Mouse (Mus musculus): ENCODE data around the gene Col1a1. TPM values are rescaled to one million over a fixed set of nuclear protein-coding genes. Genes with fewer than 3 reads are reported as not detected.
A peak's percentile ranks its signal among the peaks of the same experiment; 100 is the strongest.

Gene Col1a1
- total RNA-seq, 4 experiments from 2014 or later, result 6.6 to 7.8 (median 7.3) TPM

DNA sequence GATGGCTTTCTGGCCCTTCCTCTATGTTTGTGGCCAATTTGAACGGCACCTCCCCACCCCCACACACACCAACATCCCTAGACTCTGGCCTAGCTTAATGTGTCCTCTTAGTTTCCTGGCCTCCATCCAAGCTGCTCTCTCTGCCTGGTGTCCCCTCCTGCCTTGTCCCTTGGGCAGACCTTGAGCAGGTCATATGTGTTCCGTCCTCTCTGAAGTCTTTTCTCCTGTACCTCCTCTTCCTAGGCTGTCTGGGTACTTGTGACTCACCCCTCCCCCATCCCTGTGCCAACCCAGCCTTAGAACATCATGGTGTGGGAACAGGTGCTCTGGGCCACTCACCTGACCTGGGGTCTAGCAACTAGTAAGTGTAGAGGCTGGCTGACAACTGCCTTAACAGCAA lies 38.9 kb downstream of the Col1a1 start:
- DNase-seq (ENCODE audit: low spot score in 2 of 2), result no peak

DNA sequence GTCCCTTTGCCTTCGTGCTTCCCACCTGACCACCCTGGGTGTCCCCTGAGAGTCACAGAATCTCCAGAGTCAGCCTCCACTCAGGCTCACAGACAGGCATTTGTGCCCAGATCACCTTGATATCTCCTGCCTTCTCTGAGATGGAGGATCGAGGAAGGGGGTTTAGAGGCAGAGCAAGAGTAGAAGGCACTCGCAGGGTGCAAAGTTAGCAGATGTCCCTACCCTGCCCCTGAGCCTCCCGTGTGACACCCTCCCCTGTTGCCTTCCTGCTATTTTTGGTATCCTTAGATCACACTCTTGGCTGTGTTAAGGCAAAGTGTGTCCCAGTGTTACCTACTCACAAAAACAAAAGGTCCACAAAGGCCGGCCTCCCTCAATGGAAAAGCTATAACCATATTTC lies 40.2 kb downstream of the Col1a1 start, which contains the start of gene Sgca:
Sgca (minus strand) TSS at position 129 of the 400 bp plus-strand sequence.
- no peak for DNase-seq (ENCODE audit: low spot score in 2 of 2)

DNA sequence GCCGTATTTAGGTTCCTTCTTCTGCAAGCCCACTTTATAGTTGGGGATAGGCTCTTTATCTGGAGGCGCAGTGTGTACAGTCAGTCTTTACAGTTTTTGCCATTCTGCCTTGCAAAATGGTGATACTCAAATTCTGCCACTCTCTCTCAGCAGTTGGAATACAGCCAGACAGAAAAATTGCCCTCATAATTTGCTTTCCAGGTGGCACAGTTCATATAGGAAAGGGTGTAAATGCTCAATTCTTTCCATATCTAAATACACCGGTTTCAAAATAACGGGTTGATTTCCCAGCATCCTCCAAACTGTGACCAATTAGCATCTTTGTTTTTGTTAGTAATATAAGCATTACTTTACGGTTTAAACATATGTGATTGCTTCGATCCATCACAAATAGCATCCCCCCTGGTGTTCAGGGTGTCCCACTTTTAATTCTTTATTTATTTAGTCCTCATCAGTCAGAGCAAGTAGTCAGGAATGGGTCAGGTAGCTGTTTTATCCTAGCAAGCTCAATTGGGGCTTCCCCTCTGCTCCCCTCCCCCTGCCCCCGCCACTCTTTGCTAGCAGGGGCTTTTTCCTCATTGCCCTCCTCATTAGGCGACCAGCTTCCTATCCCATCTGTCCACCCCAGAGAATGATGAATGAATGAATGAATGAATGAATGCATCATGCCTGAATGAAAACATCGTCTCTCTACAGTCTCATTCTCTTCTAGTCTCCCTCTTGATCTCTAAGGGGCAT lies 42.3 kb downstream of the Col1a1 start:
- no peak for DNase-seq (ENCODE audit: low spot score in 2 of 2)

DNA sequence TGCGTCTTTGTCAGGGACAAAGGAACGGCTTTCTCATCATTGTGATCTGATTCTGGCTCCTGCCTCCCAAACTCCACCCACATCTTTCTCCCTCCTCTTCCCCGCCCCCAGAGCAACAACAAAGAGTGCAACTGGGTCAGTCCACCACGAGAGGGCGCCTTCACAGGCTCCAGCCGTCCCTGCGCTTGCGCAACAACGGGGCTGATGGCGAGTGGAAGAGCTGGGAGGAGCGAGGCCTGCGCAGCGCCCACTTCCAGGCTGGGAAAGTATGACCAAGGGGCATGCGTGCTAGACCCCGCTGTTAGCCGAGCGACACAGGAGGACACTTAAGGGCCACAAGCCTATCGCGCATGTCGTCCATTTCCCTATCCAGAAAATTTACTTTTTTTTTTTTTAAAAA lies 42.9 kb downstream of the Col1a1 start:
- DNase-seq (ENCODE audit: low spot score in 2 of 2), result peak; percentile 97

DNA sequence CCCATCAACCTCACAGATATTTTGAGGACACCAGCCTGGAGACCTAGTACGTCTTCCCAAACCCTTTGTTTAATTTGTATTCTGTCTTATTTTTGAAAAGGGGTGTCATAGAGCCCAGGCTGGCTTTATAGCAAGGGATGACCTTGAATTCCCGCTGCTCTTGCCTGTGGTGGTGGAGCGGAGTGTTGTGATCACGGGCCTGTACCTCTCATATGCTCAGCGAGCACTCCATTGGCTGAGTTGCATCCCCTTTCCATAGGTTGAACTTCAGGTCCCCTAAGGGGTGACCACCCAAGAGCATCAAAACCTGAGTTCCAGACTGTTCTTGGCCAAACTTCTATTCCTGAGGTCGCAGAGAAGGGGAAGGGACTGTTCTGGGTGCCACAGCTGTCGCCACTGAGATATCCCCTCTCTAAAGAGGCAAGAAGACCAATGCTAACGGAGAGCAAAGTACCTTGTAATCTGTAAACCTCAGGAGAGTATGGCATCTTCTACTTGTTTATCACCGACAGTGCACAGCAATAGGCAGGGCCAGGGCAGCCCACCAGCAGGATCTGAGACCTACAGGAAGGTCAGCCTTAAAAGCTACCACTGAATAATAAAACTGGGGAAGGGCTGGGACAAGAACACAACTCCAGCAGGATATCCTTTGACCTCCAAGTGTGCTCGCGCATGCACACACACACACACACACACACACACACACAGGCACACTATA lies 43.6 kb downstream of the Col1a1 start:
- DNase-seq (ENCODE audit: low spot score in 2 of 2), result no peak

DNA sequence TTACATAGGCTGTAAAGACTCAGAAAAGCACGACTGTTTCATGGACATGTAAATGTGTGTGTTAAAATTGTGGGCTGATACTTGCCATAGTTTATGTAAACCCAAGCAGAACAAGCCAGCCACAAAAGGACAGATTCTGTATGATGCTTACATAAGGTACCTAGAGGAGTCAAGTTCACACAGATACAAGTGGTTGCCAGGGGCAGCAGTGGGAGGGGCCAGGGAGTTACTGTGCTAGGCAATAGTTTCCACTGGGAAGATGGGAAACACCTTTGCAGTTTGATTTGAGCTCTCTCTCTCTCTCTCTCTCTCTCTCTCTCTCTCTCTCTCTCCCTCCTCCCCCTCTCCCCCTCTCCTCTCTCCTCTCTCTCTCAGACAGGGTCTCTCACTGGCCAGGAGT lies 49.1 kb downstream of the Col1a1 start:
- no peak for DNase-seq (ENCODE audit: low spot score in 2 of 2)

DNA sequence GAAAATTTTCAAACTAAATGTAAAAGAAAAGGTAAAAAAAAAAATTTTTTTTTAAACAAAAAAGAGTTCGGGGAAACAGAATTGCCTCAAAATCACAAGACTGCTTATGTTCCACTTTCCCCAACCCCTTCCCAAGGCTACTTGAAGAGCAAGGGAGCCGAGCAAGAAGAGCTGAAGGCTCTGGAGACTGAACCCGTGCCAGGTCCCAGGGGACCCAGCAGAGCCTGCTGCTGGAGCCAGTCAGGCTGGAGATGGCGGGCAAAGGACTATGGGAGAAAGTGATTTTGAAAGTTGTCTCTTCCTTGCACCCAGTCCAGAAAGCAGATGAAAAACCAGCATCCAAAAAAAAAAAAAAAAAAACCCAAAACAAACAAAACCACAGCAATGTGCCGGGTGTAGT lies 49.8 kb downstream of the Col1a1 start:
- no peak for DNase-seq (ENCODE audit: low spot score in 2 of 2)

DNA sequence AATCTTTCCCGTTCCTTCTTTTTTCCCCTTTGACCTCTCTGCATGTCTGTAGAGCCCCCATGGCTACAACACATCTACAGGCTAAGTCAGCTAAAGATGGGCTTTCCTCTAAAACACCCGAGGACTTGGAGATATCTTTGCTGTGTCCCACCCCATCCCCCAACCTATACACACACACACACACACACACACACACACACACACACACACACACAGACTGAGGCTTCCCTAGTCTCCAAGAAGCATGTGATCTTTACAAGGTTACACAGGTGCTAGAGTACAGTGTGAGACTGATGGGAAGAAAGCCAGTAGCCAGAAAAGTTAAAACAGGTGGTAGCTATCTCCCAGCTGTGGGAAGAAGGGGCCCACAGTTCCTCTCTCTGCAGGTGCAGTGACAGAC lies 50.4 kb downstream of the Col1a1 start:
- DNase-seq (ENCODE audit: low spot score in 2 of 2), result no peak

DNA sequence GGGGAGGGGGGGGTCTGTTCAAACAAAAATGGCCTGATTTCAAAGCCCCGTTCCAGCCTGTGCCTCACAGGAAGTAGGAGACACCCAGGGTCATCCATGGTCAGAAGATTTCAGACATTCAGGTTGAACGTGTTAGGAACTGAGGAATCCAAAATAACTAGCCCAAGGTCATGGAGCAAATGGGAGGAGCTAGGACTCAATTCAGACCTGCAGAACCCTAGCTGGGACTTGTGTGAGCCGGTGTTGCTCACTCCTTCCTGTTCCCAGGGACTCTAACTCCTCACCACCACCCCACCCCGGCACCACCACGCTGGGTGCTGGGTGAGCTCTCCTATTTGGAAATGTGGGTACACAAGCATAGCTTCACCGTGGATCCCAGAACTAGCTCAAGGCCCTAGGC lies 51.3 kb downstream of the Col1a1 start:
- DNase-seq (ENCODE audit: low spot score in 2 of 2), result no peak

DNA sequence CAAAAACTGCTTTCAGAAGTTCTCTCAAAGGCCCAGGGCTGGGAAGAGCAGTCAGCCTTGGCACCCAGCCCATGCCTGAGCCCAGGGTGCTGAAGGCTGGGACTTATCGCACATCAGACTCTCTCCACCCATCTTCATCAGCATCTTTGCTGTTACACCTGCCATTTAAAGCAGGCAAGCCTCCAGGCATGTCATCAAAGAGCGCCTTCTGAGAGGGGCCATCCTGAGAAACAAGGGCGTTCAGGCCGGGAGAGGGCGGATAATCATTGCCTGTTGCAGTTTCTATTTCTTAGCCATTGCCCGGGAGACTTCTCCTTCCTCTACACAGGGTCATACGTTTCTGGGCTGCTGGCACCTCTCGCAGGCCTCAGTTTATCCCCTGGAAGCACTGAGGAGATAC lies 51.8 kb downstream of the Col1a1 start:
- DNase-seq (ENCODE audit: low spot score in 2 of 2), result peak in 1 of 2 experiments; percentile 18

DNA sequence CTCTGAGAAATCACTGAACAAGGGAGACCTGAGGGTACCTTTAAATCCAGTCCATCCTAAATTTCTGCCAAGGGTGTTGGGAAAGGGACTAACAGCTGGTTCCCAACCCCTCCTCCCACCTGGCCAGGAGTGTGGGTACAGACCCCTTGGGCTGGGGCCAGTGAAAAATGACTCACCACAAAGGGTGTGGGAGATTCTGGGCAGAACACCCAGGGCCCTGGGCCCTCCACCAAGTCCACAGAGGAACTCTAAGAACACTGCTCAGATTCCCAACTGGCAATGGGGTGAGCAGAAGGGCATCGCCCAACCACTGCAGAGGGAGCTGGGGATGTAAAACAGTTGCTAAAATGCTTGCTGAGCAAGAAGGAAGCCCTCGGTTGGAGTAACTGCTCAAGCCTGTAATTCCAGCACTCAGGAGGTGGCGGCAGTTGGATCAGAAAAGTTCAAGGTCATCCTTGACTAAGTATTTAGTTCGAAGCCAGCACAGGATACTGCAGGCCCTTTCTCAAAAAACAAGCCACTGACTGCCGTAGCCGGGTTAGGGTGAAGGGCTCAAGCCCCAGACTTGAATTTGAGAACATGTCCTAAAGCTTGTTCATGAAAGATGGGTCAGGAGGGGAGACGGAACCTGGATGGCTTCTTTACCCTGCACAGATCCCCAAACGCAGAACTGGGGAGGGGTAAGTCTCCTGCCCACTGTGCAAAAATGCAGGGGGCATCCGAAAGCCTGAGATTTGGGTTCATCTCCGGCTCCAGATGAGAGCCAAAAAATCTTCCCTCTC lies 52.9 kb downstream of the Col1a1 start:
- peak in 1 of 2 experiments; percentile 50 for DNase-seq (ENCODE audit: low spot score in 2 of 2)

DNA sequence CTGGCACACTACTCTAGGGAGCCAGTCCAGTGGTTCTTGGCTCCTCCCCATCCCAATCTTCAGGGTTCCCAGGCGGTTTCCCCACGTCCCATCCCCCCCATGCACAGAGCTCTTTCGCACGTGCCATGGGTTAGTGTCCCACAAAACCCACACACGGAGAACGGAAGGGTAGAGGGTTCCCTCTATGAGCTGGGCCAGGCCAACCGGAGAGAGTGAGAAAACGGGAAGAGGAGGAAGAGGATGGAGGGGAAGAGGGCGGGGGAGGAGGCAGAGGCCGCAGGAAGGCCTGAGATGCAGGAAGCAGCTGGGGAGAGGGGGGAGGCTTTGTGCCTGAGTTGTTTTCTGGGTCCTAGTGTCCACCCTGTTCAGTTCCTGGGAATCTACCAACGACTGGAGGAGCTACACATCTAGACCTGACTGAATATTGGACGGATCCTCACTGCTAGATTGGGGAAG lies 53.6 kb downstream of the Col1a1 start:
- DNase-seq (ENCODE audit: low spot score in 2 of 2), result peak; percentile 81 to 84

DNA sequence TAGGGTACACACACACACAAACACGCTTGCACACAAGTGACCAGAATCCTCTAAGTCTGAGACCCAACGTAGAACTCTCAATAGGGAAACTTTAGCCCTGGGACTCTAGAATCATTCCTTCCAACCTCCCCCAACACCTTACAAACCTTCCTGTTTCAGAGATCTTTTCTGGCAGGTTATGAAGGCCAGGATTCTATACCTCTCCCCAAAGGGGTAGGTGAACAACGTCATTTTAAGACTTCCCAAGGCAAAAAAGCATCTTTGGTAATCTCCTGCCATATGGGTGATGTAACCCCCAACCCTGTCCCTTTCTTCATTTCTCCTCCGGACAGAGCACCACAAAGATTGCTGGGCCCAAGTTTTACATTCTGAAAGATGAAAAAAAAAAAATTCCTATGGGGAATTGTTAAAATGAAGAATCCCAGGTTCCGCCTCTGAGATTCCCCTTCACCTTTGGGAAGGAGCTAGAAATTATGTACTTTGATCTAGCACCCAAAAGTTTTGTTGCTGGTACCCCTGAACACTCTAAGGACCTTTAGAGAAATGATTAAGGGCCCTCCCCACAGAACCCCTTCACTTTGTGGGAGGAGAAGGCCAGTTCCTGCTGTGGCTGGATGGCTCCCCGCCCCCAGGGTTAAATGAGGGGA lies 54.2 kb downstream of the Col1a1 start:
- DNase-seq (ENCODE audit: low spot score in 2 of 2), result no peak

DNA sequence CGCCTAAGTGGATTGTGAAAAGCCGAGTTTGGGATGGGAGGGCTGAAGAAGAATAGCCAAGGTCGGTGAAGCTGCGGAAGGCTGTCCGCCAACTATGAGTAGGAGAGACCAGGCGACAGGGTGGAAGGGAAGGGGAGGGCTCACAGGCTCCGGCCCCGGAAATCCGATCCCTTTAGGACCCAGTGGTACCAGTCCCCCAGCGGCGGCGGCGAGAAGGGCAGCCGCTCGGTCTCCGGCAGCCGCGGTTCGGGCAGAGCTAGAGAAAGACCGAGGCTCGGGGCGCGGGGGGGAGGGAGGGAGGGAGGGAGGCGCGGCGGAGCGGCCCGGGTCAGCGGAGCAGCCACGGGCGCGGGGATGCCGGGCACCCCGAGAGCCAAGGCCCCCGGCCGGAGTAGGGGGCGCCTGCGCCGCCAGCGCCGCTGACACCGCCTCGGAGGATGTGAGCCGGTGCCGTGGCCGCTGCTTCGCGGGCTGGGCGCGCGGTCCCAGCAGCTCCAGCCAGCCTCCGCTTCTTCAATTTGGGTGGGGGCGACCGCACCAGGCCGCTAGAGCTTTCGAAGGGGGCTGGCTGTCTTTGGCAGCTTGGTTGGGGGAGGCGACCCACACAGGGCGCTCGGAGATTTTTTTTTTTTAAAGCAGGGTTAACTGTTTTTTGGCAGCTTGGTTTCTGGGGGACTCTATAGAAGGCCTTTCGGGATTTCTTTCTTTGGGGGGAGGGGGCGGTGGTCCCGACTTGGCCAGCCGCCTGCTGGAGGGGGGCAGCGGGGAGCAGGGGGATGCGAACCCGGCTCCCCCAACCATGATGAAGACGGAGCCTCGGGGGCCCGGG lies 54.9 kb downstream of the Col1a1 start, which contains the start of gene Ppp1r9b:
Ppp1r9b (plus strand) TSS at position 287 of the 829 bp plus-strand sequence.
- DNase-seq (ENCODE audit: low spot score in 2 of 2), result peak; percentile 86 to 88

DNA sequence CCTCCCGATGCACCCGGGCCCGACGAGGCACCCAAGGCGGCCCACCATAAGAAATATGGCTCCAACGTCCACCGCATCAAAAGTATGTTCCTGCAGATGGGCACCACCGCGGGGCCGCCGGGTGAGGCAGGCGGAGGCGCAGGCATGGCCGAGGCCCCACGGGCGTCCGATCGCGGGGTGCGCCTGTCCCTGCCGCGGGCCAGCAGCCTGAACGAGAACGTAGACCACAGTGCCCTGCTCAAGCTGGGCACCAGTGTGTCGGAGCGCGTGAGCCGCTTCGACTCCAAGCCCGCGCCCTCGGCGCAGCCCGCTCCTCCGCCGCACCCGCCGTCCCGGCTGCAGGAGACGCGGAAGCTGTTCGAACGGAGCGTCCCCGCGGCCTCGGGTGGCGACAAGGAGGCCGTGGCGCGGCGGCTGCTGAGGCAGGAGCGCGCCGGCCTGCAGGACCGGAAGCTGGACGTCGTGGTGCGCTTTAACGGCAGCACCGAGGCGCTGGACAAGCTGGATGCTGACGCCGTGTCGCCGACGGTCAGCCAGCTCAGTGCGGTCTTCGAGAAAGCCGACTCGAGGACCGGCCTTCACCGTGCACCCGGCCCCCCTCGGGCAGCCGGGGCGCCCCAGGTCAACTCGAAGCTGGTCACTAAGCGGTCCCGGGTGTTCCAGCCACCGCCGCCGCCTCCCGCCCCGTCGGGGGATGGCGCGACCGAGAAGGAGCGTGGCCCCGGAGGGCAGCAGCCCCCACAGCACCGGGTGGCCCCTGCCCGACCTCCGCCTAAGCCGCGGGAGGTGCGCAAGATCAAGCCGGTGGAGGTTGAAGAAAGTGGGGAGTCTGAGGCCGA lies 55.8 kb downstream of the Col1a1 start:
- DNase-seq (ENCODE audit: low spot score in 2 of 2), result no peak

DNA sequence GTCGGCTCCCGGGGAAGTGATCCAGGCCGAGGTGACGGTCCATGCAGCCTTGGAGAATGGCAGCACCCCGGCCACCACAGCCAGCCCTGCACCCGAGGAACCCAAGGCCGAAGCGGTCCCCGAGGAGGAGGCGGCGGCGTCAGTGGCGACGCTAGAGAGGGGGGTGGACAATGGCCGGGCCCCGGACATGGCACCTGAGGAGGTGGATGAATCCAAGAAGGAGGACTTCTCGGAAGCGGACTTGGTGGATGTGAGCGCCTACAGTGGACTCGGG lies 56.4 kb downstream of the Col1a1 start:
- no peak for DNase-seq (ENCODE audit: low spot score in 2 of 2)

DNA sequence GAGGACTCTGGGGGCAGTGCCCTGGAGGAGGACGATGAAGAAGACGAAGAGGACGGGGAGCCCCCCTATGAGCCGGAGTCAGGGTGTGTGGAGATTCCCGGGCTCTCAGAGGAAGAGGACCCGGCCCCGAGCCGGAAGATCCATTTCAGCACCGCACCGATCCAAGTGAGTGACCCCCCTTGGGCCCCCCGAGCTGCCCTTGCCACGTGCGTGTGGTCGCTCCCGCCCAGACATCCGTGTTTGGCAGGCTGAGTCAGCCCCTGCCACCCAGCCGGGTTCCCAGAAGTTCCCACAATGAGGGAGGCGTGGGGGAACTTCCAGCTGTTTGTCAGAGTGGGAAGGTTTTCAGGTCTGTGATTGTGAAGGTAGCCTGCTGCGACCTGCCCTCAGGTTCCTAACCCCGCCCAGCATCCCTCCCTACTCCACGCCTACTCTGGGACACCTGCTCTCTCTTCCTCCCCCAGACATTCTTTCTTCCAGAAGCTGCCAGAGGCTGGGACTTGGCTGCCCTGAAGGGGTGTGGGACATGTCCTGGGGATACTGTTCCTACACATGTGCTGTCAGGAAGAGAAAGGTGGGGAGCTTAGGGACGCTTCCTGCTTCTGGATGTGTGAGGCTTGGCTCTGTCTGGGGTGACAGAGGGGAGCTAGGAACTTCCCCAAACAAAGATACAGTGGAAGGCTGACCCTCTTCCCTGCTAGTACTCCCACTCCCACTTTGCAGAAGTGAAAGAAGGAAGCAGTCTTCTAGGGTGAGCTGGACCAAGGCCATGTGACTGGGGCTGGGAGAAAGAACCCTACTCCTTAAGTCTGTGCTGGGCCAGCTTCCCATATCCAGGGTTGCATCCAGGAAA lies 57.0 kb downstream of the Col1a1 start:
- no peak for DNase-seq (ENCODE audit: low spot score in 2 of 2)

DNA sequence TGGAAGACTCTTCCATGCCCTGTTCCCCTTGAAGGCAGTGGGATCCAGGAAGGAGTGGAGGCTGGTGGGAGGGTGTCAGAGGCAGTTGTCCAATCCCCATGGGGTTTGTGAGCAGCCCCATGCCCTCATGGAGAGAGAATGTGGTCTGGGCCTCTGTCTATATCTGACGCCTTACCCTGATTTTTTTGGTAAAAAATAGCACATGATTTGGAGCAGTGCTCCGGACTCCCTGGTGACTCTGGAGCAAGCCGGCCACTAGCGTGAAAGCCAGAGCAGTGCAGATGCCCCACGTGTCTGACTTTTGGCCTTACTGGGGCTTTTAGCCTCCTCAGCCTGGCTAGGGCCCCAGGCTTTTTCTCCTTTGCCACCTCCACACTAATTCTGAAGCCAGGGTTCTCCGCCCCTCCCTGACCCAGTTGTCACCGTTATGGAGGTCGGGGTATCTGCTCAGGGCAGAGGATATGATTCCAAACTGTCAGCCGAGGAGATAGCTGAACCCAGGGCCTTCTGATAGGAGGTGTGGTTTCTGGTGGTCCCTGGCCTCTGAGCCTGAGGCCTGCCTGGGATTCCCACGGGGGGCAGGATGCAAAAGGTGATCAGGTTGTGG lies 58.3 kb downstream of the Col1a1 start:
- DNase-seq (ENCODE audit: low spot score in 2 of 2), result no peak
